Mouse (Mus musculus): ENCODE measurements around the gene Eloa. TPM values are rescaled to one million over a fixed set of nuclear protein-coding genes. Genes with fewer than 3 reads are reported as not detected.

The Eloa gene
- polyA plus RNA-seq, 1 experiment from 2014 or later, result 35.0 TPM

GRCm38 (mm10) chr4:136027416-136028131, 6.0 kb upstream of the Eloa start:
- no peaks in the 10 kb centered on the region for H3K36me3 ChIP-seq
- H3K4me3 ChIP-seq, result no peak overlapping the region
- no peaks in the 10 kb centered on the region for H3K9me3 ChIP-seq
- no peak overlapping the region for H3K9ac ChIP-seq
- 83% methylated on average over 8 of the region's 8 CpGs for WGBS
- ATAC-seq (ENCODE audit: low FRiP score, low read depth), result no peak
- H3K27me3 ChIP-seq (replicated peaks), result no peaks in the 10 kb centered on the region
- no peak overlapping the region for H3K4me2 ChIP-seq (replicated peaks)
- H3K4me1 ChIP-seq, result peaks cover 12% of the 10 kb centered on the region
- no peak overlapping the region for H3K27ac ChIP-seq

GRCm38 (mm10) chr4:136025350-136025749, 3.8 kb upstream of the Eloa start:
- Histone ChIP-seq H3K4me2 (replicated peaks) (no peak overlapping the region), H3K9ac (no peak overlapping the region), H3K27ac (no peak overlapping the region), H3K9me3 (no peaks in the 10 kb centered on the region), H3K36me3 (no peaks in the 10 kb centered on the region), H3K27me3 (replicated peaks) (no peaks in the 10 kb centered on the region), H3K4me3 (no peak overlapping the region), H3K4me1 (peaks cover 5% of the 10 kb centered on the region)
- 79% methylated on average over 1 of the region's 1 CpGs for WGBS
- no peak for ATAC-seq (ENCODE audit: low FRiP score, low read depth)

- Histone ChIP-seq H3K9me3 (no peaks in the 10 kb centered on the region), H3K4me1 (peaks cover 15% of the 10 kb centered on the region), H3K27ac (no peak overlapping the region), H3K9ac (no peak overlapping the region), H3K4me3 (no peak overlapping the region), H3K27me3 (replicated peaks) (no peaks in the 10 kb centered on the region), H3K36me3 (no peaks in the 10 kb centered on the region), H3K4me2 (replicated peaks) (no peak overlapping the region)
- 96% methylated on average over 9 of the region's 9 CpGs for WGBS
- ATAC-seq (ENCODE audit: low FRiP score, low read depth), result no peak
Observed at GRCm38 (mm10) chr4:136022924-136023323, 1.4 kb upstream of the Eloa start.

GRCm38 (mm10) chr4:136020743-136021548, 617 bp downstream of the Eloa start:
- Histone ChIP-seq H3K4me2 (replicated peaks) (peak overlapping the region; percentile 95), H3K4me3 (peak overlapping the region; percentile 97), H3K9ac (peak overlapping the region; percentile 94), H3K36me3 (no peaks in the 10 kb centered on the region), H3K27ac (peak overlapping the region; percentile 51; the same call in 1 of the 2 replicates), H3K4me1 (peaks cover 15% of the 10 kb centered on the region), H3K27me3 (replicated peaks) (no peaks in the 10 kb centered on the region), H3K9me3 (no peaks in the 10 kb centered on the region)
- peak; percentile 79 for ATAC-seq (ENCODE audit: low FRiP score, low read depth)
- WGBS, result 1% methylated on average over 62 of the region's 62 CpGs

GRCm38 (mm10) chr4:136016059-136016602, 5.4 kb downstream of the Eloa start:
- H3K4me2 ChIP-seq (replicated peaks), result no peak overlapping the region
- H3K27me3 ChIP-seq (replicated peaks), result no peaks in the 10 kb centered on the region
- H3K4me3 ChIP-seq, result no peak overlapping the region
- whole genome bisulfite sequencing, result 80% methylated on average over 3 of the region's 3 CpGs
- peaks cover 15% of the 10 kb centered on the region for H3K4me1 ChIP-seq
- peaks cover 21% of the 10 kb centered on the region for H3K36me3 ChIP-seq
- no peak overlapping the region for H3K27ac ChIP-seq
- H3K9ac ChIP-seq, result no peak overlapping the region
- no peaks in the 10 kb centered on the region for H3K9me3 ChIP-seq
- no peak for ATAC-seq (ENCODE audit: low FRiP score, low read depth)

- Histone ChIP-seq H3K27ac (no peak overlapping the region), H3K27me3 (replicated peaks) (no peaks in the 10 kb centered on the region), H3K9me3 (no peaks in the 10 kb centered on the region), H3K4me1 (no peaks in the 10 kb centered on the region), H3K36me3 (peaks cover 70% of the 10 kb centered on the region), H3K4me2 (replicated peaks) (no peak overlapping the region), H3K4me3 (no peak overlapping the region), H3K9ac (no peak overlapping the region)
- ATAC-seq (ENCODE audit: low FRiP score, low read depth), result no peak
- 96% methylated on average over 4 of the region's 4 CpGs for WGBS
Observed at GRCm38 (mm10) chr4:136010586-136010985, 11.0 kb downstream of the Eloa start.

- Histone ChIP-seq H3K9me3 (no peaks in the 10 kb centered on the region), H3K4me1 (no peaks in the 10 kb centered on the region), H3K27ac (no peak overlapping the region), H3K4me2 (replicated peaks) (no peak overlapping the region), H3K9ac (no peak overlapping the region), H3K4me3 (no peak overlapping the region), H3K27me3 (replicated peaks) (no peaks in the 10 kb centered on the region), H3K36me3 (peaks cover 86% of the 10 kb centered on the region)
- ATAC-seq (ENCODE audit: low FRiP score, low read depth), result no peak
- 94% methylated on average over 8 of the region's 8 CpGs for WGBS
Observed at GRCm38 (mm10) chr4:136008782-136009447, 12.6 kb downstream of the Eloa start.

- Histone ChIP-seq H3K27me3 (replicated peaks) (no peaks in the 10 kb centered on the region), H3K4me1 (no peaks in the 10 kb centered on the region), H3K4me3 (no peak overlapping the region), H3K4me2 (replicated peaks) (no peak overlapping the region), H3K27ac (no peak overlapping the region), H3K36me3 (peaks cover 90% of the 10 kb centered on the region), H3K9me3 (no peaks in the 10 kb centered on the region), H3K9ac (no peak overlapping the region)
- no peak for ATAC-seq (ENCODE audit: low FRiP score, low read depth)
- whole genome bisulfite sequencing, result 96% methylated on average over 3 of the region's 3 CpGs
Observed at GRCm38 (mm10) chr4:136006821-136007220, 14.7 kb downstream of the Eloa start.

- no peak overlapping the region for H3K4me3 ChIP-seq
- H3K36me3 ChIP-seq, result peaks cover 76% of the 10 kb centered on the region
- no peaks in the 10 kb centered on the region for H3K4me1 ChIP-seq
- H3K9me3 ChIP-seq, result no peaks in the 10 kb centered on the region
- H3K9ac ChIP-seq, result no peak overlapping the region
- no peaks in the 10 kb centered on the region for H3K27me3 ChIP-seq (replicated peaks)
- no peak overlapping the region for H3K27ac ChIP-seq
- no peak for ATAC-seq (ENCODE audit: low FRiP score, low read depth)
- H3K4me2 ChIP-seq (replicated peaks), result no peak overlapping the region
- WGBS, result 90% methylated on average over 2 of the region's 2 CpGs
Observed at GRCm38 (mm10) chr4:136004921-136005320, 16.6 kb downstream of the Eloa start.

GRCm38 (mm10) chr4:136004107-136004675, 17.4 kb downstream of the Eloa start:
- Histone ChIP-seq H3K4me2 (replicated peaks) (no peak overlapping the region), H3K27me3 (replicated peaks) (no peaks in the 10 kb centered on the region), H3K9me3 (no peaks in the 10 kb centered on the region), H3K27ac (no peak overlapping the region), H3K9ac (no peak overlapping the region), H3K36me3 (peaks cover 68% of the 10 kb centered on the region), H3K4me1 (no peaks in the 10 kb centered on the region), H3K4me3 (no peak overlapping the region)
- 90% methylated on average over 5 of the region's 5 CpGs for WGBS
- no peak for ATAC-seq (ENCODE audit: low FRiP score, low read depth)

- 0 out of 2 replicates have a peak, but pooled peaks cover 4% of the 10 kb centered on the region for H3K9me3 ChIP-seq
- H3K27ac ChIP-seq, result no peak overlapping the region
- no peaks in the 10 kb centered on the region for H3K36me3 ChIP-seq
- ATAC-seq (ENCODE audit: low FRiP score, low read depth), result no peak
- no peak overlapping the region for H3K9ac ChIP-seq
- H3K4me1 ChIP-seq, result no peaks in the 10 kb centered on the region
- no peak overlapping the region for H3K4me2 ChIP-seq (replicated peaks)
- WGBS, result 86% methylated on average over 4 of the region's 4 CpGs
- H3K4me3 ChIP-seq, result no peak overlapping the region
- no peaks in the 10 kb centered on the region for H3K27me3 ChIP-seq (replicated peaks)
Observed at GRCm38 (mm10) chr4:135995118-135995517, 26.4 kb downstream of the Eloa start.

GRCm38 (mm10) chr4:135993941-135994340, 27.6 kb downstream of the Eloa start:
- no peak overlapping the region for H3K4me2 ChIP-seq (replicated peaks)
- no peaks in the 10 kb centered on the region for H3K4me1 ChIP-seq
- WGBS, result 95% methylated on average over 6 of the region's 6 CpGs

More at GRCm38 (mm10) chr4:135993941-135994340, 27.6 kb downstream of the Eloa start:
- no peak for ATAC-seq (ENCODE audit: low FRiP score, low read depth)
- Histone ChIP-seq H3K36me3 (no peaks in the 10 kb centered on the region), H3K4me3 (no peak overlapping the region), H3K27me3 (replicated peaks) (no peaks in the 10 kb centered on the region), H3K9ac (no peak overlapping the region), H3K27ac (no peak overlapping the region), H3K9me3 (0 out of 2 replicates have a peak, but pooled peaks cover 4% of the 10 kb centered on the region)
